Mouse (Mus musculus): ENCODE measurements around the gene Mettl17.

Gene Mettl17

GRCm38 (mm10) chr14:51929309-51929943 lies 44.8 kb downstream of the Mettl17 start:
- DNase-seq (ENCODE audit: low read depth, low spot score) = no peak

DNA sequence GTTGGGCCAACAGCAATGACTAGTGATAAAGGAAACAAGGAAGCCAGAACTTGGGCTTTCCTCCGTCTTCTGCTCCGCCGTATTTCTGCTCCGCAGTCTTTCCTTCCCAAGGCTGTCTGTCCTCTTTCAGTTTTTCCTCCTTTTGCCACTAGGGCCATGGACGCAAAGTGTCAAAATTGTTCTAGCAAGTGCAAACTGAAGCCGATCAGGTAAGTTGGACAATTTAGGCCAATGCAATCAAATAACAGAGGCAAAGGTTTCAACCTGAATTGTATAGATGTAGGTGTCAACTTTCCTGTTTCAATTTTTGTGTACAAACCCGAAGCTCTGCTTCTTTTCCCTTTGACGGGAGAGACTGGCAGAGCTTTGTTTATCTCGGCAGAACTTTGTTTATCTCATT lies 45.3 kb downstream of the Mettl17 start:
- DNase-seq (ENCODE audit: low read depth, low spot score) = no peak

GRCm38 (mm10) chr14:51930824-51931223 lies 46.2 kb downstream of the Mettl17 start:
- DNase-seq (ENCODE audit: low read depth, low spot score) = peak; percentile 49

- DNase-seq (ENCODE audit: low read depth, low spot score) = no peak
These were observed 47.7 kb downstream of the Mettl17 start for GRCm38 (mm10) chr14:51932092-51933020.

DNA sequence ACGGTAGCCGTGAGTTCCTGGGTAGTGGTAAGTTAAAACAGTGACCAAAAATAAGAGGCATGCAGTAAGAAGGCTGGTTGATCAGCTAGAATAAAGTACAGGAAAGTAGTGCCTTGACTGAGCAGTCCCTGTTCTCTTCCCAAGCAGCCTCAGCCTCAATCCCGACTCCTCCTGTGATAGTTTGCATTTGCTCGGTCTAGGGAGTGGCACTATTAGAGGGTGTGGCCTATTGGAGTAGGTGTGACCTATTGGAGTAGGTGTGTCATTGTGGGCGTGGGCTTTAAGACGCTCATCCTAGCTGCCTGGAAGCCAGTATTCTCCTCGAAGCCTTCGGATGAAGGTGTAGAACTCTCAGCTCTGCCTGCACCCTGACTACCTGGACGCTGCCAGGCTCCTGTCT lies 54.4 kb downstream of the Mettl17 start:
- no peak for DNase-seq (ENCODE audit: low read depth, low spot score)

DNA sequence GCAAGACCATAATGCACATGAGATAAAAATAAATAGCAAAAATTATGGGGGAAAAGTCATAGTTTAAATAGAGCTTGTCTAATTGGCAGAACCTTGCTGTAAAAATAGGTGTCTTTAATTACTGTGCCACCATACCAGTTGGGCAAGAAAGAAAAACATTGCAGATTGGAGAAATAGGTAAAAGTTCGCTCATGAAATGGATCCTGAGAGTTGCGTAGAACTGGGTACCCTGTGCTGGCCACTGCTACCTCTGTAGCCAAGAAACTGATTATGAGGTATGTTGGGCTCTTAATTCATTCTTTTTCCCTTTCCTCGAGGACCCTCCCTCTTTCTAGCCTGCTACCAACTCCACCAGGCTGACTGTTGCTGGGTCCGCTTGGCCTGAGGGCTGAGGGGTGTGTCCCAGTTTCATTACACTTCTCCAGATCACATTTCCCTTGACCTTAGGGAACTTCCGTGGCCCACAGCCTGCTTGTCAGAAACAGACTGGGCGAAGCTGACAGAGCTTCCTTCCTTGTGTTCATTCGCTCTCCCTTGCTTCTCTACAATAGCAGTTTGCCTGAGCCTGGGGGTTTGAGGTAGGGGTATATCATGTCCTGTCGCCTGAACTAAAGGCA lies 56.4 kb downstream of the Mettl17 start:
- DNase-seq (ENCODE audit: low read depth, low spot score) = no peak

DNA sequence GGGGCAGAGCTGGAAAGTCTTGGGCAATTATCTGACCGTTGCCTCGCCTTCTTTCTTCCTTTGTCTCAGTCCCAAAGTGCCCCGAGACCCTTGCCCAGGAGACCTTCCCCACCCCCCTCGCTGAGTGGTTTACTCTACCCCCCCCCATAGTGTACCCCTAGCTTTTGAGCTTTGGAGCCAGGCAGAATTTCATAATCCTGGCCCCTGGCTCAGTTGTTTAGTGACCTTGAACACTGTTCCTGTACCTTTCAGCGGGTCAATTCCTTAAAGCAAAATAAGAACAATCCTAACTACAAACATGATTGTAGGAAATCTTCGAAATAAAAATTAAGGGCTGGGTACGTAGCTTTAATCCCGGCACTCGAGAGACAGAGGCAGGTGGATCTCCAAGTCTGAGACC lies 56.9 kb downstream of the Mettl17 start:
- DNase-seq (ENCODE audit: low read depth, low spot score) = no peak

DNA sequence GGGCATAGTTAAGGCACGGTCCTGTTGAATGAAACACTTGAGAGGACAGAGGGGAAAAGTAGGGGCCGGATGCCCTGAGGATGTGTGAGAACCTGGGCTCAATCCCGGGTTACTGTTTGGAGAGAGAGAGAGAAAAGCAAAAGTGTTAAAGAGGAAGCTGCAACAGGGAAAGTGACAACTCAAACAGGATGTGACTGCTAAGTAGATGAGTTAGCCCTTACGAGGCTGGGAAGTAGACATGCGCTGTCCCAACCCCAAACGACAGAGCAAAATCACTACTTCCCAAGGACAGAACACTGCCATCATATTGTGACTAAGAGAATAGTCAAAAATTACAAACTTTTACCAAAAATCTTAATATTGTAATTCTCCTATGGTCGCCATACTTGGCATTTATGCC lies 57.6 kb downstream of the Mettl17 start:
- DNase-seq (ENCODE audit: low read depth, low spot score) = no peak
